Mouse (Mus musculus) heart, postnatal 0 days (tissue): Measurements from ENCODE around the gene Dpp10. TPM values are rescaled to one million over a fixed set of nuclear protein-coding genes. Genes with fewer than 3 reads are reported as not detected.

Experiments used
- ATAC-seq: fragments of 200-750 bp; cut with Nextera tagmentation; 2 replicates; pipeline ENCODE4 v1.8.0; 2017; ENCODE audit warnings: low read depth, moderate number of reproducible peaks, moderate library complexity; ENCODE audit not compliant: insufficient read depth
- DNase-seq: peaks from one replicate; pipeline ENCODE4 v3.0.0-alpha.2; 2016; ENCODE audit warnings: low spot score
- H3K27ac ChIP-seq: fragments of 300-500 bp; sonication (generic); 2 replicates; pipeline ENCODE4 v1.5.1; 2014; ENCODE audit warnings: low read depth, mild to moderate bottlenecking
- H3K27me3 ChIP-seq: fragments of 300-500 bp; sonication (generic); 2 replicates; pipeline ENCODE4 v1.6.1; 2014; ENCODE audit warnings: low read length, mixed read lengths; ENCODE audit not compliant: control insufficient read depth, insufficient read depth
- H3K36me3 ChIP-seq: fragments of 300-500 bp; sonication (generic); replicated peaks from 2 replicates; pipeline ENCODE4 v1.6.1; 2014; ENCODE audit warnings: low read length, mixed read lengths; ENCODE audit not compliant: control insufficient read depth, insufficient read depth
- H3K4me1 ChIP-seq: fragments of 300-500 bp; sonication (generic); 2 replicates; pipeline ENCODE4 v1.6.1; 2014; ENCODE audit warnings: antibody characterized with exemption; ENCODE audit not compliant: control insufficient read depth, insufficient read depth
- H3K4me2 ChIP-seq: fragments of 300-500 bp; sonication (generic); 2 replicates; pipeline ENCODE4 v1.6.1; 2014; ENCODE audit warnings: low read depth, mild to moderate bottlenecking, low read length, moderate library complexity
- H3K4me3 ChIP-seq: fragments of 300-500 bp; sonication (generic); 2 replicates; pipeline ENCODE4 v1.5.1; 2014; ENCODE audit warnings: low read depth, low read length
- H3K9ac ChIP-seq: fragments of 300-500 bp; sonication (generic); replicated peaks from 2 replicates; pipeline ENCODE4 v1.6.1; 2014; ENCODE audit warnings: low read depth, low read length, mixed read lengths
- H3K9me3 ChIP-seq: fragments of 300-500 bp; sonication (generic); replicated peaks from 2 replicates; pipeline ENCODE4 v1.6.1; 2016; ENCODE audit warnings: low read length; ENCODE audit not compliant: control insufficient read depth
- CTCF ChIP-seq: IDR thresholded peaks from 2 replicates; pipeline ENCODE4 v1.5.1; 2016; ENCODE audit warnings: antibody characterized with exemption, control low read depth, low read depth
- EP300 ChIP-seq: IDR thresholded peaks from 2 replicates; pipeline ENCODE4 v1.6.1; 2016; ENCODE audit warnings: antibody characterized with exemption, low read depth
- WGBS: fragments of 180-500 bp; shearing (Covaris S2); extraction: QIAGEN DNeasy Blood & Tissue Kit; methylation state at CpG from one replicate; pipeline ENCODE4 v1.1.7; 2014; 5-methylcytosine and 5-hydroxymethylcytosine counted together
- polyA plus RNA-seq: library from polyadenylated mRNA; unstranded; fragments of >200 nt; fragmentation: Nextera tagmentation; extraction: Ambion mirVana; gene quantifications from 2 replicates; pipeline ENCODE4 v1.2.1, GENCODE M21; 2015
- total RNA-seq: library from RNA; depleted of rRNA; stranded (reverse); fragments of >200 nt; gene quantifications from 2 replicates; pipeline ENCODE4 v1.2.3, GENCODE M21; 2014; ENCODE audit warnings: low replicate concordance; rRNA removed

Gene Dpp10
- total RNA-seq = not detected in 2 replicates
- not detected in 2 replicates for polyA plus RNA-seq

DNA sequence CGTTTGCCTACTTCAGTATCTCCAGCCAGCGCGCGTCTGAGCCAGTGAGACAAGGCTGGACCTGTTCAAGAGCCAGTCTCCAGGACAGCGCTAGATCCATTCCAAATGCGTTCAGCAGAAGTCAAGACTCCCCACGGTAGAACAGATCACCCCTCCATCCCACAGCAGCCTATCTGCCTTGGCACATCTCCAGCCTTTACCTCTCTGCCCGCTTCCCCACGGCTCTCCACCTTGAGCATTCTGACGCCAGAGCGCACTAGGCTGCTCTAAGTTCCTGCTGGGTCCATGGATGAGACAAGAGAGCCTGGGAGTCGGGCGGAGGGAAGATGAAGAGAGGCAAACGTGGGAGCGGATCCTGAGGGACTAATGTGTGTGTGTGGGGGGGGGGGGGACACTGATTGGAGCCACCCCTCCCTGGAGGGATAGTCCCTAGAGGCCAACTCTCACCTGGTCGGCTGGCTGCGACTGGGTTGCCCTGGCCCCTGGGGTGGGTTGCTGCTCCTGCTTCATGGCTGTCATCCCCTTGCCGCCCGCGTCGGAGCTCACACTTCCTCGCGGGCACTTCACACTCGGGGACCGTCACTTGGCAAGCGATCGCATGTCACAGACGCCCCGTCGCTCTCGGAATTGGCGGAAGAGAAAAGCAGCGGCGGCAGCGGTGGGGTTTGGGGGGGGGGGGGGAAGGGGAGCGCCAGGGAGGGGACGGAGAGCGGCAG lies at the start of gene Dpp10:
TSS of gene Dpp10 (minus strand) at position 635 of the 716 bp plus-strand sequence.
- Histone ChIP-seq H3K4me3 (peak within 1 kb of the TSS; percentile 43), H3K9me3 (no peaks in the 10 kb centered on the region), H3K4me1 (no peaks in the 10 kb centered on the region), H3K36me3 (no peaks in the 10 kb centered on the region), H3K4me2 (peak within 1 kb of the TSS; percentile 63), H3K27me3 (peaks cover 31% of the 10 kb centered on the region), H3K27ac (no peak within 1 kb of the TSS), H3K9ac (no peak within 1 kb of the TSS)
- DNase-seq = no peak
- no peak for ATAC-seq
- 3% methylated on average over 30 of the region's 38 CpGs for WGBS
- TF ChIP-seq EP300 (no peak), CTCF (no peak)

DNA sequence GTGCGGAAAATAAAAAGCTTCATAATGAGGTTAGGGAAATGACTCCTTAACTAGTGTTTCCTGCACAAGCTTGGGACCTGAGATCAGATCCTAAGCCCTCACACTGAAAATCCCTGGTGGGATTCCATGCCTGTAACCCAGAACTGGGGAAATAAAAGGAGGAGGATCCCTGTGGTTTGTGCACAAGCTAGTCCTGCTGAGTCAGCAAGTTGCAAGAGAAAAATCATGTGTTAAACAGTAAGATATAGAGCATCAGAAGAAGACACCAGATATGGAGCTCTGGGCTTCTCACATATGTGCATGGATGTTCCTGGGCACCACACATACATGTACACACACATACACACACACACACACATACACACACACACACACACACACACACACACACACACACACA lies 3.2 kb upstream of the Dpp10 start:
- no peak overlapping the region for H3K4me2 ChIP-seq
- no peak for ATAC-seq

DNA sequence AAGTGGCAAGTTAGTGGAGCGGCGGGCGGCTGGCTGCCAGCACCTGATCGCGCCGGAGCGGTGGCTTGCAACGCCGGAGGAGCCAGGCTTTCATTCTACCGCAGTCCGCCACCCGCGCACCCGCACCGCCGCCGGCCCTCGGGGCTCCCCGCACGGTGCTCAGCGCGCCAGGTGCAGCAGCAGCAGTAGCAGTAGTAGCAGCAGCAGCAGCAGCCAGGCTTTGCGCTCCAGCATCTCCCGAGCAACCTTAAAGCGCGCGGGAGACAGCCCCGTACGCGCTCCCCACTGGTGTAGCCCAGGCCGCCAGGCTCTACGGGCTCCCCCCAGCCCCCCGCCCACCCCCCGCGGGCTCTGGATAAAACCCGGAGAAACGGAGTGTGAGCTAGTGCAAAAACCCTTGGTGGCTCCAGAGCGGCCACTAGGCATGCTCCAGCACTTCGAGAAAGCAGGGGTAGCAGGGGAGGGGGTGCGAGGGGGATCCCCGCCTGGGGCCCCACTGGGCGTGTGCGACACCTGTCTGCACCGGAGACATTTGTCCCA lies 472 bp upstream of the Dpp10 start:
- Histone ChIP-seq H3K36me3 (no peaks in the 10 kb centered on the region), H3K27me3 (peaks cover 31% of the 10 kb centered on the region), H3K9me3 (no peaks in the 10 kb centered on the region), H3K9ac (no peak overlapping the region), H3K4me2 (peak overlapping the region; percentile 63), H3K4me1 (no peaks in the 10 kb centered on the region), H3K27ac (no peak overlapping the region), H3K4me3 (peak overlapping the region; percentile 43)
- WGBS = under 1% methylated on average over 34 of the region's 44 CpGs
- ATAC-seq (no peak), DNase-seq (no peak)
- TF ChIP-seq EP300 (no peak), CTCF (no peak)

More for the DNA sequence above, 3.2 kb upstream of the Dpp10 start:
- H3K27ac ChIP-seq = no peak overlapping the region
- TF ChIP-seq EP300 = no peak
- TF ChIP-seq CTCF = no peak
- no peaks in the 10 kb centered on the region for H3K4me1 ChIP-seq
- no peaks in the 10 kb centered on the region for H3K9me3 ChIP-seq
- no peak overlapping the region for H3K4me3 ChIP-seq
- DNase-seq = no peak
- H3K9ac ChIP-seq = no peak overlapping the region
- H3K27me3 ChIP-seq = peaks cover 31% of the 10 kb centered on the region
- WGBS = 69% methylated on average over 1 of the region's 1 CpGs
- no peaks in the 10 kb centered on the region for H3K36me3 ChIP-seq

DNA sequence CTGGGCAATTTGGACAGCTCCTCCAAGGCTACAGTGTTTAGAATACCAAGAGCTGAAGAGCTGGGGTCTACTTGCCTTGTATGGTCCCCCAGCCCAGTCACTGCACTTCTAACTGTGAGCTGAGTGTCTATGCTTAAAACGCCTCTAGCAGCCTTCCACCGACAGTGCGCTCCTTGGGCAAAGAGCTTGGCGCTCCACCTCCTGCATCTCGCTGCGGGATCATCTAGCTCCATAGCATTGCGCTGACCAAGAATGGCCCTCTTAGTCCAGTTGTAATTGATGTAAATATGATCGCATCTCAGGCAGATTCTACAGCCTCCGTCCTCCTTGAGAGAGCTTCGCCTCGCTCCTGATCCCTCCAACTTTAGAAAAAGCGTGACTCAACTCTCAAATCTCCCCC lies 1.2 kb downstream of the Dpp10 start:
- no peak for DNase-seq
- Histone ChIP-seq H3K9me3 (no peaks in the 10 kb centered on the region), H3K4me1 (no peaks in the 10 kb centered on the region), H3K4me2 (no peak overlapping the region), H3K27me3 (peaks cover 31% of the 10 kb centered on the region), H3K4me3 (no peak overlapping the region), H3K9ac (no peak overlapping the region), H3K27ac (no peak overlapping the region), H3K36me3 (no peaks in the 10 kb centered on the region)
- ATAC-seq = no peak
- TF ChIP-seq CTCF (no peak), EP300 (no peak)
- WGBS = 19% methylated on average over 12 of the region's 12 CpGs

DNA sequence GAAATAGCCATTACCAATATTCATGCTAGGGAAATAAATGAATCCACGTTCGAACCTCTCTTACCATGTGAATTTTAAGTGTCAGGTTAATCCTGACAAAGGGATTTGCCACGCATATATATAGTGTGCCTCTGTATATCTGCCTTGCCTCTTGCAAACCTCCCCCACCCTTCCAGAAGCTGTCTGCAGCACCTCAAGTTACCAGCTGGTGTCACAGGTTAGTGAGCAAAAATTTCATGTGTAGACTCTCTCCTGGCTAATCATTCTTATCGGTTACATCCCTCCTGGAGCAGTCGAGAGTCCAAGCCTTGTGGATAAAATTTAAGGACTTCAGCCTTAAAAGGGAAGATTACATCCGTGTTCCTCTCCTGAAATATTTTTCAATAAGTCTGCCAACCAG lies 1.9 kb downstream of the Dpp10 start:
- no peak overlapping the region for H3K4me3 ChIP-seq
- H3K9ac ChIP-seq = no peak overlapping the region
- WGBS = 43% methylated on average over 6 of the region's 6 CpGs
- DNase-seq = no peak
- ATAC-seq = no peak
- no peaks in the 10 kb centered on the region for H3K9me3 ChIP-seq
- TF ChIP-seq EP300 (no peak), CTCF (no peak)
- H3K4me2 ChIP-seq = no peak overlapping the region
- H3K27me3 ChIP-seq = peaks cover 31% of the 10 kb centered on the region
- H3K36me3 ChIP-seq = no peaks in the 10 kb centered on the region
- H3K27ac ChIP-seq = no peak overlapping the region
- H3K4me1 ChIP-seq = no peaks in the 10 kb centered on the region
